Mouse (Mus musculus) urinary bladder, postnatal 36 days (tissue): Measurements from ENCODE around the gene Tpmt.

Experiments
- DNase-seq, 2 experiments: peaks; one replicate each; pipeline ENCODE4 v3.0.0; 2022; ENCODE audit warnings: low spot score in 2 of 2, mixed read lengths in 1 of 2

Gene Tpmt

DNA sequence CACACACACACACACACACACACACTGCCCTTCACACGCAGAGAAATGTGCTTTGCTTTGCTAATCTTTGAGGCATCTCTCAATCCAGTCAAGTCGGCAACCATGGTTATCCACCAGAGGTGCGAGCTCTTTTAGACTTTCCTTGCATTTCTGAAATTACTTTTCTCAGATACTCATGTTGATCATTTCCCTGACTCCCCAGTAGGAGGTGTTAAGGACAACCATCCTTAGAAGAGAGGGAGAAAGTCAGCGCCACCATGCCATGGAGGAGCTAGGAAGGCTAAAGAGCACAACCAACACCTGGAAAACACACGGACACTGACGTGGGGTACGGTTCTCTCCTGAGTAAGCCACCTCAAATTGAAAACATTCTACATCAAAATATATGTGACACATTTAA is 68.0 kb downstream of the Tpmt start:
- no peak for DNase-seq

DNA sequence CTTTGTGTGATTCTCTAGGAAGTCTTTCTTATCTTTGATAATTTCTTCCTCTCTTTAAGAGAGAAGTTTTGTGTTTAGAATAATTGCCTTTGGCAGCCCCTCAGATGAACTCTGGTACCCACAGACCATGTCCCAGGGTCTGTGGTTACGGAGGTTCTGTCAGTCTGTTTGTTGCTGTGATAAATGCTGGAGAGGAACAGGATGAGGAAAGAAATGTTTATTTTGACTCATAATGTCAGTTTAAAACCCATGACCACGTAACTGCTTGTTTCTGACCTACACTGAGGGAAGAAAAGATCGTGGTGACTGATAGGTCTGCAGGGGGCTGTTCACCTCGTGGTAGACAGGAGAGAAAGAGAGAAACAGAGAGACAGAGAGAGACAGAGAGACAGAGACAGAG is 68.6 kb downstream of the Tpmt start:
- DNase-seq: no peak

DNA sequence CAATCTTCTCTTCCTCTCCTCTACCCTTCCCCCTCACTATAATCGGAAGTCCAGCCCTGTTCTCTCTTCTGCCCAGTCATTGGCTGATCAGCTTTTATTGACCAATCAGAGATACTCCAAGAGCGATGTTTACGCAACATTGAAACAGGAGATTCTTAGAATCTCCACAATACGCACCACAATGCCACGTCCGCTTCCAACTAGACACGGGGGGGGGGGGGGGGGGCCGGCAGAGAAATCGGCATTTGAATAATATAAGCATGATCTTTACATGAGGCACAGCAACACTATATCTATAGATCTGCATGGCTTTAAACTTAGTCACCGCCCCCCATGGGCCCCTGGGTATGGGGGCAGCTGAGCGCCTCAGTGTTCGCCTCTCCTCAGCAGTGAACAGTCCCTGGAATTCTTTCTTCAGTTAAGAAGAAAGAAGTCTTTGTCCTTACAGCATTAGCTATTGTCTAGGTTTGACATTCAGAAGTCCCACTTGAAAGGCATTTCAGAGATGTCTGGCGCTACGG is 69.4 kb downstream of the Tpmt start:
- no peak for DNase-seq
